Mouse (Mus musculus) liver, embryonic 12.5 days (tissue): Measurements from ENCODE around the gene Mgrn1. TPM values are rescaled to one million over a fixed set of nuclear protein-coding genes. Genes with fewer than 3 reads are reported as not detected.
A peak's percentile ranks its signal among the peaks of the same experiment; 100 is the strongest.

Source experiments
- ATAC-seq: fragments of 200-750 bp; cut with Nextera tagmentation; 2 replicates; pipeline ENCODE4 v1.8.0; 2017; ENCODE audit warnings: moderate number of reproducible peaks, mild to moderate bottlenecking, moderate library complexity
- H3K27ac ChIP-seq: fragments of 300-500 bp; sonication (generic); 2 replicates; pipeline ENCODE4 v1.5.1; 2016; ENCODE audit warnings: mild to moderate bottlenecking
- H3K27me3 ChIP-seq: fragments of 300-500 bp; sonication (generic); replicated peaks from 2 replicates; pipeline ENCODE4 v1.6.1; 2016; ENCODE audit warnings: mild to moderate bottlenecking, moderate library complexity
- H3K36me3 ChIP-seq: fragments of 300-500 bp; sonication (generic); 2 replicates; pipeline ENCODE4 v1.6.1; 2016; ENCODE audit warnings: mild to moderate bottlenecking, moderate library complexity
- H3K4me1 ChIP-seq: fragments of 300-500 bp; sonication (generic); 2 replicates; pipeline ENCODE4 v1.6.1; 2016
- H3K4me2 ChIP-seq: fragments of 300-500 bp; sonication (generic); 2 replicates; pipeline ENCODE4 v1.6.1; 2016; ENCODE audit warnings: mild to moderate bottlenecking, moderate library complexity
- H3K4me3 ChIP-seq: fragments of 300-500 bp; sonication (generic); 2 replicates; pipeline ENCODE4 v1.5.1; 2016; ENCODE audit warnings: mild to moderate bottlenecking, moderate library complexity
- H3K9ac ChIP-seq: fragments of 300-500 bp; sonication (generic); 2 replicates; pipeline ENCODE4 v1.6.1; 2016; ENCODE audit warnings: mild to moderate bottlenecking, moderate library complexity
- H3K9me3 ChIP-seq: fragments of 300-500 bp; sonication (generic); replicated peaks from 2 replicates; pipeline ENCODE4 v1.6.1; 2016; ENCODE audit warnings: mild to moderate bottlenecking, moderate library complexity
- WGBS: fragments of 180-500 bp; shearing (Covaris S2); methylation state at CpG from one replicate; pipeline ENCODE4 v1.1.7; 2016; ENCODE audit not compliant: insufficient replicate concordance; 5-methylcytosine and 5-hydroxymethylcytosine counted together
- polyA plus RNA-seq: library from polyadenylated mRNA; unstranded; fragments of >200 nt; fragmentation: Nextera tagmentation; extraction: Ambion mirVana; gene quantifications from 2 replicates; pipeline ENCODE4 v1.2.1, GENCODE M21; 2016

Gene Mgrn1
- polyA plus RNA-seq: 29.8 and 31.1 TPM in 2 replicates

GRCm38 (mm10) chr16:4885760-4886689 lies at the start of gene Mgrn1:
Gene Mgrn1 (plus strand): TSS chr16:4886249.
- Histone ChIP-seq H3K36me3 (peaks cover 2% of the 10 kb centered on the region; the same call in 1 of the 2 replicates), H3K4me1 (peaks cover 61% of the 10 kb centered on the region), H3K4me3 (peak within 1 kb of the TSS; percentile 71), H3K9me3 (no peaks in the 10 kb centered on the region), H3K27me3 (no peaks in the 10 kb centered on the region), H3K27ac (peak within 1 kb of the TSS; percentile 82), H3K9ac (peak within 1 kb of the TSS; percentile 75), H3K4me2 (peak within 1 kb of the TSS; percentile 80)
- peak; percentile 86 for ATAC-seq
- WGBS: under 1% methylated on average over 59 of the region's 74 CpGs

DNA sequence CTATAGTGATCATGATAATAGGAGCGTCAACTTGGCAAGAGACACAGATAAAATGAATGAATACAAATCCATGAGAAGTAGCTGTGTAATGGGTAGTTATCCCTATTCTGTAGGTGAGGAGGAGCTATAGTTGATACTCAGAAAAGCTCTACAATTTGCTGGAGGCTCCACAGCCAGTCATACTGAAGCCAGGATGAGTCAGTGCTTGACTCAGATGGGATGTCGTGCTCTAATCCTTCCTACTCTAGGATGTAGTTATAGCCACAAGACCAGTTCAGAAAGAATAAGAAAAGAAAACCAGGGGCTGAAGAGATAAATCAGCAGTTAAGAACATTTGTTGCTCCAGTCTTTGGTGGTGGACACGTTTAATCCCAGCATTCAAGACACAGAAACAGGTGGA lies 48.4 kb upstream of the Mgrn1 start:
- no peak overlapping the region for H3K27ac ChIP-seq
- no peak overlapping the region for H3K9ac ChIP-seq
- no peaks in the 10 kb centered on the region for H3K9me3 ChIP-seq
- peaks cover 6% of the 10 kb centered on the region; the same call in 1 of the 2 replicates for H3K27me3 ChIP-seq
- no peak overlapping the region for H3K4me3 ChIP-seq
- no peak for ATAC-seq
- H3K4me2 ChIP-seq: no peak overlapping the region
- H3K36me3 ChIP-seq: no peaks in the 10 kb centered on the region
- H3K4me1 ChIP-seq: no peaks in the 10 kb centered on the region
- WGBS: 64% methylated on average over 3 of the region's 3 CpGs

GRCm38 (mm10) chr16:4839552-4839951 lies 46.5 kb upstream of the Mgrn1 start:
- no peak overlapping the region for H3K27ac ChIP-seq
- no peak overlapping the region for H3K4me2 ChIP-seq
- 45% methylated on average over 3 of the region's 3 CpGs for WGBS
- ATAC-seq: no peak
- no peaks in the 10 kb centered on the region for H3K4me1 ChIP-seq
- H3K27me3 ChIP-seq: peaks cover 6% of the 10 kb centered on the region; the same call in 1 of the 2 replicates
- H3K9me3 ChIP-seq: no peaks in the 10 kb centered on the region
- no peak overlapping the region for H3K9ac ChIP-seq
- H3K36me3 ChIP-seq: no peaks in the 10 kb centered on the region
- no peak overlapping the region for H3K4me3 ChIP-seq

DNA sequence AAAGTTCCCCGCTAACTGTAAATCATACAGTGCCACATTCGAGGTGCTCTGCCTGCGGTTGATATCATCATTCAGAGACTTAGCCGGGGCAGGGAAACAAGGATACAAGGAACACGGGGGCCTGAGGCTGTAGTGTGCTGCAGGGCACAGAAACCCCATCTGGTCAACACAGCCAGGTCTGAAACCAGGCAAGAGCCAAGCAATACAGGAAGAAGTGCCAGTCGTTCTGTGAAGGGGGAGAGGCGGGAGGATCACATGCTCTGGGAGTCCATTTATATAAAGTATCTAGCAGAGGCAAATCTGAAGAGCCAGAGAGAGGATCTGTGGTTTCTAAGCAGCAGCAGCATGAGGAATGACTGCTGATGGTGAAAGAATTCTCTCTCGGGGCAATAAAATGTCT lies 45.8 kb upstream of the Mgrn1 start:
- Histone ChIP-seq H3K4me3 (no peak overlapping the region), H3K27ac (no peak overlapping the region), H3K36me3 (no peaks in the 10 kb centered on the region), H3K9ac (no peak overlapping the region), H3K9me3 (no peaks in the 10 kb centered on the region), H3K27me3 (peaks cover 6% of the 10 kb centered on the region; the same call in 1 of the 2 replicates), H3K4me2 (no peak overlapping the region), H3K4me1 (no peaks in the 10 kb centered on the region)
- no peak for ATAC-seq
- WGBS: 67% methylated on average over 8 of the region's 8 CpGs

DNA sequence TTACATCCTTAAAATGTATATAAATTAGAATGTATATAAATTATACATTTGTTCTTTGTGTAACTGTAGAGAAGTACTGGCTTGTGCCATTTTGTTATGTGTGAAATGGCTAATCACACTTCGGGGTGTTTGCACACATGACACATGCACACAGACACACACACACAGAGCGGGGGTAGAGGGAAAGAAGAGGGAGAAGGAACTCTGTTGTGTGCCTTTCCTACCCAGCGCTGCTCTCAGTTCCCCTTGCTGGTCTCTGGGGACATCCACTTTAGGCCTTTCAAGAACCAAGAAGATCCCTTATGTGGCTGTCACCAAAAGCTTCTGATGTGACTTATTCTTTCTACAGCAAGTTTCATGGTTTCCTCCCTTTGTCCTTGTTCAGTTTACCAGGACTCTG lies 39.0 kb upstream of the Mgrn1 start:
- Histone ChIP-seq H3K4me1 (no peaks in the 10 kb centered on the region), H3K4me2 (no peak overlapping the region), H3K27ac (no peak overlapping the region), H3K4me3 (no peak overlapping the region), H3K36me3 (no peaks in the 10 kb centered on the region), H3K9ac (no peak overlapping the region), H3K27me3 (no peaks in the 10 kb centered on the region), H3K9me3 (no peaks in the 10 kb centered on the region)
- ATAC-seq: no peak
- WGBS: 64% methylated on average over 3 of the region's 3 CpGs

GRCm38 (mm10) chr16:4848090-4848489 lies 38.0 kb upstream of the Mgrn1 start:
- Histone ChIP-seq H3K4me1 (no peaks in the 10 kb centered on the region), H3K27me3 (no peaks in the 10 kb centered on the region), H3K27ac (no peak overlapping the region), H3K9ac (no peak overlapping the region), H3K36me3 (no peaks in the 10 kb centered on the region), H3K9me3 (no peaks in the 10 kb centered on the region), H3K4me2 (no peak overlapping the region), H3K4me3 (no peak overlapping the region)
- WGBS: 61% methylated on average over 2 of the region's 2 CpGs
- ATAC-seq: no peak

- no peak for ATAC-seq
- Histone ChIP-seq H3K27me3 (no peaks in the 10 kb centered on the region), H3K9ac (no peak overlapping the region), H3K9me3 (no peaks in the 10 kb centered on the region), H3K4me3 (no peak overlapping the region), H3K4me1 (no peaks in the 10 kb centered on the region), H3K27ac (no peak overlapping the region), H3K36me3 (no peaks in the 10 kb centered on the region), H3K4me2 (no peak overlapping the region)
- WGBS: 60% methylated on average over 7 of the region's 7 CpGs
Observed at GRCm38 (mm10) chr16:4850361-4850760, 35.7 kb upstream of the Mgrn1 start.

GRCm38 (mm10) chr16:4850938-4851628 lies 35.0 kb upstream of the Mgrn1 start:
- no peak overlapping the region for H3K4me2 ChIP-seq
- H3K36me3 ChIP-seq: no peaks in the 10 kb centered on the region
- no peaks in the 10 kb centered on the region for H3K27me3 ChIP-seq
- H3K4me1 ChIP-seq: no peaks in the 10 kb centered on the region
- no peaks in the 10 kb centered on the region for H3K9me3 ChIP-seq
- no peak overlapping the region for H3K9ac ChIP-seq
- ATAC-seq: no peak
- no peak overlapping the region for H3K27ac ChIP-seq
- WGBS: 53% methylated on average over 5 of the region's 5 CpGs
- H3K4me3 ChIP-seq: no peak overlapping the region

- H3K27ac ChIP-seq: no peak overlapping the region
- no peaks in the 10 kb centered on the region for H3K9me3 ChIP-seq
- H3K4me2 ChIP-seq: no peak overlapping the region
- no peak for ATAC-seq
- H3K36me3 ChIP-seq: no peaks in the 10 kb centered on the region
- no peak overlapping the region for H3K9ac ChIP-seq
- WGBS: 40% methylated on average over 5 of the region's 5 CpGs
- H3K4me3 ChIP-seq: no peak overlapping the region
- no peaks in the 10 kb centered on the region for H3K27me3 ChIP-seq
- no peaks in the 10 kb centered on the region for H3K4me1 ChIP-seq
Observed at GRCm38 (mm10) chr16:4855046-4855650, 30.9 kb upstream of the Mgrn1 start.

GRCm38 (mm10) chr16:4861392-4861791 lies 24.7 kb upstream of the Mgrn1 start:
- Histone ChIP-seq H3K9ac (no peak overlapping the region), H3K4me3 (no peak overlapping the region), H3K9me3 (no peaks in the 10 kb centered on the region), H3K27ac (no peak overlapping the region), H3K4me1 (peaks cover 10% of the 10 kb centered on the region; the same call in 1 of the 2 replicates), H3K4me2 (no peak overlapping the region), H3K27me3 (peaks cover 17% of the 10 kb centered on the region), H3K36me3 (no peaks in the 10 kb centered on the region)
- no peak for ATAC-seq
- WGBS: 47% methylated on average over 10 of the region's 10 CpGs

DNA sequence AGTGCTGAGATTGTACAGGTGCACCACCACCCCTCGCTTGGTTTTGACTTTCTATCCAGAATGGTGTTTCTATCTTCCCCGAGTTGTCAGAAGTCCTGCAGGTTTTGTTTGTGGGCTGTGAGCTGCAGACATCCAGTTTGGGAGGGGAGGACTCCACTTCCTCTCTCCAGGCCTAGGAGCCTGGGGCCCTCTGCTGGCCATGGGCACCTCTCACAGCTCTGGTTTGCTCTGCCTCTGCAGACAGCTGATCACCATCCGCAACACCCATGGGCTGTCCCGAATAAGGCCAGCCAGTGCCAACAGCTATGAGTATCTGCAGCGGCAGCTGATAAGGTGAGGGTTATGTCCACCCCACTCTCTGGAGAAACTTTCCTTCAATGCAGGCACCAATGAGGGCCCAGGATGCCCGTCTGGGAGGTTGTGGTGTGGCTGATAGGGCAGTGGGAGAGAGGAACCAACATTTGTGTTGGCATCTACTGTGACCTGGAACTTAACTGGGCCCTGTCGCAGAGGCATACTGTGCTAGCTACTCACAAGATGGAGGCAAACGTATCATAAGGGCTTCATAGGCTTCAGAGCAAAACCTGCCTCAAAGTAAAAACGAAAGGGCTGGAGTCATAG lies 23.1 kb upstream of the Mgrn1 start:
- H3K9me3 ChIP-seq: no peaks in the 10 kb centered on the region
- WGBS: 33% methylated on average over 9 of the region's 9 CpGs
- H3K27ac ChIP-seq: no peak overlapping the region
- H3K9ac ChIP-seq: no peak overlapping the region
- no peak overlapping the region for H3K4me3 ChIP-seq
- peaks cover 17% of the 10 kb centered on the region for H3K27me3 ChIP-seq
- ATAC-seq: peak; percentile 70
- H3K36me3 ChIP-seq: no peaks in the 10 kb centered on the region
- no peak overlapping the region for H3K4me2 ChIP-seq
- H3K4me1 ChIP-seq: peaks cover 10% of the 10 kb centered on the region; the same call in 1 of the 2 replicates
